Comparison of ENCODE assay signal across 8 mouse cellular contexts in genomic region chr10:20952926-20953325, GRCm38 (mm10). TPM values are rescaled to one million over a fixed set of nuclear protein-coding genes. Genes with fewer than 3 reads are reported as not detected.
DNase-seq lines count a peak whose midpoint lies in the region; ATAC-seq and TF ChIP-seq lines count a peak whose summit lies in the region.

No protein-coding gene starts in this region.

- H3K4me2 ChIP-seq in neural tube, embryonic 11.5 days (ENCODE audit: low read depth) = peak overlapping the region; percentile 54

- WGBS in neural tube, embryonic 11.5 days = 4% methylated on average over 11 of the region's 11 CpGs
- 6% methylated on average over 11 of the region's 11 CpGs for WGBS in limb, embryonic 10.5 days
- 5% methylated on average over 11 of the region's 11 CpGs for WGBS in small intestine, adult 2 months

- H3K4me1 ChIP-seq in neural tube, embryonic 11.5 days (ENCODE audit: control insufficient read depth, insufficient read depth, low read length) = no peaks in the 10 kb centered on the region
- 0 out of 2 replicates have a peak, but pooled peaks cover 5% of the 10 kb centered on the region for H3K4me1 ChIP-seq in limb, embryonic 10.5 days
- peaks cover 3% of the 10 kb centered on the region; the same call in 1 of the 2 replicates for H3K4me1 ChIP-seq in small intestine, adult 2 months (ENCODE audit: control insufficient read depth, insufficient read depth, insufficient read length, low read length)

- no peaks in the 10 kb centered on the region for H3K27me3 ChIP-seq in neural tube, embryonic 11.5 days (ENCODE audit: control insufficient read depth, insufficient read depth, low read length)
- H3K27me3 ChIP-seq in limb, embryonic 10.5 days (ENCODE audit: low read depth, poor library complexity, severe bottlenecking) = no peaks in the 10 kb centered on the region
- no peaks in the 10 kb centered on the region for H3K27me3 ChIP-seq in small intestine, adult 2 months (ENCODE audit: control insufficient read depth, insufficient read depth, low read length)

- no peak for TF ChIP-seq CTCF in small intestine, adult 2 months (IDR thresholded peaks at IDR 0.05; ENCODE audit: extremely low read depth, insufficient read length, insufficient replicate concordance, low read depth, low read length)

- no peak for TF ChIP-seq POLR2A in small intestine, adult 2 months (IDR thresholded peaks at IDR 0.05; ENCODE audit: low read depth, low read length)

- ATAC-seq in neural tube, embryonic 11.5 days (ENCODE audit: insufficient read depth, low FRiP score, low TSS enrichment) = no peak
- no peak for ATAC-seq in activated CD4-positive, CD25-positive, alpha-beta regulatory T cell, adult 4 months

- H3K36me3 ChIP-seq in neural tube, embryonic 11.5 days (ENCODE audit: control insufficient read depth, insufficient read depth, low read length) = no peaks in the 10 kb centered on the region
- H3K36me3 ChIP-seq in limb, embryonic 10.5 days = no peaks in the 10 kb centered on the region
- H3K36me3 ChIP-seq in small intestine, adult 2 months (ENCODE audit: control insufficient read depth, insufficient read depth, low read length) = no peaks in the 10 kb centered on the region

- no peaks in the 10 kb centered on the region for H3K9me3 ChIP-seq in neural tube, embryonic 11.5 days (ENCODE audit: control insufficient read depth, low read length)
- no peaks in the 10 kb centered on the region for H3K9me3 ChIP-seq in limb, embryonic 10.5 days (replicated peaks)

- peak overlapping the region; percentile 66 for H3K4me3 ChIP-seq in neural tube, embryonic 11.5 days (ENCODE audit: low read depth, low read length)
- peak overlapping the region; percentile 88 for H3K4me3 ChIP-seq in limb, embryonic 10.5 days
- H3K4me3 ChIP-seq in small intestine, adult 2 months (ENCODE audit: low read depth, low read length) = peak overlapping the region; percentile 81

- peak overlapping the region; percentile 89 for H3K27ac ChIP-seq in neural tube, embryonic 11.5 days (ENCODE audit: low read depth, low read length)
- H3K27ac ChIP-seq in limb, embryonic 10.5 days = peak overlapping the region; percentile 94
- no peak overlapping the region for H3K27ac ChIP-seq in small intestine, adult 2 months (ENCODE audit: insufficient read depth, low read depth, low read length)

- DNase-seq in embryo, embryonic 10 days (ENCODE audit: low spot score) = peak; percentile 43
- no peak for DNase-seq in embryo, embryonic 11 days
- DNase-seq in neural tube, embryonic 11.5 days (ENCODE audit: low spot score) = no peak
- no peak for DNase-seq in neural tube, embryonic 10.5 days (ENCODE audit: extremely low spot score, low spot score)
- DNase-seq in limb, embryonic 10.5 days (ENCODE audit: low spot score) = no peak
- DNase-seq in natural killer cell, adult 2 months (ENCODE audit: low spot score in 2 of 2) = no peak

- H3K9ac ChIP-seq in neural tube, embryonic 11.5 days (ENCODE audit: low read length) = peak overlapping the region; percentile 78

RNA-seq across cellular contexts. Expression of gene Ahi1, which starts 0.6 kb away (rescaled TPM):
- 24.7 and 26.5 TPM in 2 replicates for polyA plus RNA-seq in neural tube, embryonic 11.5 days (2014; fragmentation: Nextera tagmentation; extraction: Ambion mirVana)
- polyA plus RNA-seq in limb, embryonic 10.5 days (2016; fragmentation: Nextera tagmentation; extraction: Ambion mirVana) = 8.6 and 10.4 TPM in 2 replicates
- polyA plus RNA-seq in small intestine, adult 2 months (2012; rRNA removed) = 0.60 and 0.90 TPM in 2 replicates
- 10 to 100 TPM; 10.8 to 11.3 TPM for polyA plus RNA-seq in activated CD4-positive, CD25-positive, alpha-beta regulatory T cell, adult 4 months (2017; shearing (Covaris generic))
